Mouse (Mus musculus) midbrain, embryonic 15.5 days (tissue): ENCODE measurements around the gene Ptgis. TPM values are rescaled to one million over a fixed set of nuclear protein-coding genes. Genes with fewer than 3 reads are reported as not detected.

Experiments
- ATAC-seq: fragments of 200-750 bp; cut with Nextera tagmentation; replicated peaks from 2 replicates; pipeline ENCODE4 v1.8.0; 2017; ENCODE audit warnings: moderate TSS enrichment
- H3K27ac ChIP-seq: fragments of 300-500 bp; sonication (generic); 2 replicates; pipeline ENCODE4 v1.5.1; 2015; ENCODE audit warnings: mild to moderate bottlenecking, inconsistent platforms
- H3K27me3 ChIP-seq: fragments of 300-500 bp; sonication (generic); replicated peaks from 2 replicates; pipeline ENCODE4 v1.6.1; 2015; ENCODE audit warnings: inconsistent platforms
- H3K36me3 ChIP-seq: fragments of 300-500 bp; sonication (generic); replicated peaks from 2 replicates; pipeline ENCODE4 v1.6.1; 2015; ENCODE audit warnings: inconsistent platforms
- H3K4me1 ChIP-seq: fragments of 300-500 bp; sonication (generic); 2 replicates; pipeline ENCODE4 v1.6.1; 2015; ENCODE audit warnings: inconsistent platforms
- H3K4me2 ChIP-seq: fragments of 300-500 bp; sonication (generic); 2 replicates; pipeline ENCODE4 v1.6.1; 2015; ENCODE audit warnings: inconsistent platforms, mild to moderate bottlenecking, moderate library complexity
- H3K4me3 ChIP-seq: fragments of 300-500 bp; sonication (generic); 2 replicates; pipeline ENCODE4 v1.5.1; 2015; ENCODE audit warnings: mild to moderate bottlenecking, inconsistent platforms
- H3K9ac ChIP-seq: fragments of 300-500 bp; sonication (generic); 2 replicates; pipeline ENCODE4 v1.6.1; 2015; ENCODE audit warnings: mild to moderate bottlenecking, inconsistent platforms
- H3K9me3 ChIP-seq: fragments of 300-500 bp; sonication (generic); 2 replicates; pipeline ENCODE4 v1.6.1; 2016; ENCODE audit warnings: inconsistent platforms
- WGBS: fragments of 180-500 bp; shearing (Covaris S2); methylation state at CpG from one replicate; pipeline ENCODE4 v1.1.7; 2015; ENCODE audit warnings: mixed read lengths; 5-methylcytosine and 5-hydroxymethylcytosine counted together
- polyA plus RNA-seq: library from polyadenylated mRNA; unstranded; fragments of >200 nt; fragmentation: Nextera tagmentation; extraction: Ambion mirVana; gene quantifications from 2 replicates; pipeline ENCODE4 v1.2.1, GENCODE M21; 2015

The Ptgis gene
- polyA plus RNA-seq, 1 experiment from 2014 or later: 4.3 TPM

- no peaks in the 10 kb centered on the region for H3K9me3 ChIP-seq
- ATAC-seq: no peak
- H3K9ac ChIP-seq: no peak overlapping the region
- no peak overlapping the region for H3K27ac ChIP-seq
- H3K4me2 ChIP-seq: no peak overlapping the region
- 57% methylated on average over 13 of the region's 13 CpGs for WGBS
- peaks cover 27% of the 10 kb centered on the region for H3K4me1 ChIP-seq
- H3K4me3 ChIP-seq: no peak overlapping the region
- no peaks in the 10 kb centered on the region for H3K36me3 ChIP-seq
- no peaks in the 10 kb centered on the region for H3K27me3 ChIP-seq
Measured at GRCm38 (mm10) chr2:167198660-167199427, 41.6 kb downstream of the Ptgis start.

DNA sequence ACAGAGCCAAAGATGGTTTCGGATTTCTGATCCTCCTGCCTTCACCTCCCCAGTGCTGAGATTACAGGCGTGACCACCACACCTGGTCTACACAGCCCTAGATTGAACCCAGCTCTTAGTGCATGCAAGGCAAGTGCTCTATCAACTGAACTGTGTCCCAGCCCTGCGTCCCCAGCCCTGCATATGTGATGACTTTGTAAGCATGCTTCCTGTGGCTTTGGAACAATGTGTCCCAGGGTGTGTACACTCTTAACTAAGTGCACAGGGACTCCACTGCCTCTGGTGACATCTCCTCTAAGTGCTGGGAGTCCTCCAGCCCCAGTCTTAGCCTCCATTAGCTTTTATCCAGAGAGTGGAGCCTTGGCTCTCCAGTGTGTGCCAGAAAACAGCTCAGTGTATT is 47.0 kb downstream of the Ptgis start:
- no peak for ATAC-seq

GRCm38 (mm10) chr2:167190076-167190399 is 50.4 kb downstream of the Ptgis start, which contains the start of gene Kcnb1:
Gene Kcnb1 (minus strand): TSS chr2:167190155.
- Histone ChIP-seq H3K9ac (peak within 1 kb of the TSS; percentile 63), H3K27ac (peak within 1 kb of the TSS; percentile 62; the same call in 1 of the 2 replicates), H3K27me3 (peaks cover 15% of the 10 kb centered on the region), H3K9me3 (no peaks in the 10 kb centered on the region), H3K4me1 (peaks cover 45% of the 10 kb centered on the region), H3K36me3 (no peaks in the 10 kb centered on the region), H3K4me3 (peak within 1 kb of the TSS; percentile 63), H3K4me2 (peak within 1 kb of the TSS; percentile 71)
- WGBS: under 1% methylated on average over 41 of the region's 41 CpGs
- peak; percentile 85 for ATAC-seq

More for the DNA sequence above, 47.0 kb downstream of the Ptgis start:
- peaks cover 12% of the 10 kb centered on the region for H3K27me3 ChIP-seq
- H3K27ac ChIP-seq: no peak overlapping the region
- whole genome bisulfite sequencing: 92% methylated on average over 3 of the region's 3 CpGs
- no peak overlapping the region for H3K4me3 ChIP-seq
- no peaks in the 10 kb centered on the region for H3K9me3 ChIP-seq
- peaks cover 23% of the 10 kb centered on the region for H3K4me1 ChIP-seq
- no peak overlapping the region for H3K4me2 ChIP-seq
- H3K36me3 ChIP-seq: no peaks in the 10 kb centered on the region
- H3K9ac ChIP-seq: no peak overlapping the region

GRCm38 (mm10) chr2:167189291-167190075 is 50.9 kb downstream of the Ptgis start:
- peak; percentile 50 for ATAC-seq
- Histone ChIP-seq H3K27ac (peak overlapping the region; percentile 62; the same call in 1 of the 2 replicates), H3K36me3 (0 out of 2 replicates have a peak, but pooled peaks cover 4% of the 10 kb centered on the region), H3K9me3 (no peaks in the 10 kb centered on the region), H3K9ac (peak overlapping the region; percentile 63), H3K27me3 (peaks cover 15% of the 10 kb centered on the region), H3K4me2 (peak overlapping the region; percentile 71), H3K4me1 (peaks cover 51% of the 10 kb centered on the region), H3K4me3 (peak overlapping the region; percentile 63)
- 1% methylated on average over 42 of the region's 91 CpGs for WGBS

- no peaks in the 10 kb centered on the region for H3K9me3 ChIP-seq
Measured at GRCm38 (mm10) chr2:167188315-167189207, 51.8 kb downstream of the Ptgis start.

GRCm38 (mm10) chr2:167187119-167187518 is 53.3 kb downstream of the Ptgis start:
- 76% methylated on average over 5 of the region's 5 CpGs for WGBS
- H3K36me3 ChIP-seq: 0 out of 2 replicates have a peak, but pooled peaks cover 5% of the 10 kb centered on the region
- peak overlapping the region; percentile 3; the same call in 1 of the 2 replicates for H3K4me2 ChIP-seq

More at GRCm38 (mm10) chr2:167188315-167189207, 51.8 kb downstream of the Ptgis start:
- peak; percentile 4; the same call in 1 of the 2 replicates for ATAC-seq
- Histone ChIP-seq H3K27ac (no peak overlapping the region), H3K9ac (peak overlapping the region; percentile 63; the same call in 1 of the 2 replicates), H3K4me2 (peak overlapping the region; percentile 71), H3K27me3 (peaks cover 15% of the 10 kb centered on the region), H3K36me3 (0 out of 2 replicates have a peak, but pooled peaks cover 5% of the 10 kb centered on the region), H3K4me3 (peak overlapping the region; percentile 63), H3K4me1 (peaks cover 55% of the 10 kb centered on the region)
- 19% methylated on average over 71 of the region's 83 CpGs for WGBS

GRCm38 (mm10) chr2:167186544-167186943 is 53.9 kb downstream of the Ptgis start:
- WGBS: 39% methylated on average over 10 of the region's 10 CpGs
- peak overlapping the region; percentile 7; the same call in 1 of the 2 replicates for H3K4me2 ChIP-seq

More at GRCm38 (mm10) chr2:167187119-167187518, 53.3 kb downstream of the Ptgis start:
- Histone ChIP-seq H3K27ac (no peak overlapping the region), H3K4me3 (no peak overlapping the region), H3K9ac (no peak overlapping the region), H3K4me1 (peaks cover 55% of the 10 kb centered on the region), H3K9me3 (no peaks in the 10 kb centered on the region), H3K27me3 (peaks cover 15% of the 10 kb centered on the region)
- no peak for ATAC-seq

GRCm38 (mm10) chr2:167186003-167186402 is 54.4 kb downstream of the Ptgis start:
- peaks cover 12% of the 10 kb centered on the region for H3K27me3 ChIP-seq
- no peak overlapping the region for H3K4me3 ChIP-seq
- H3K9ac ChIP-seq: no peak overlapping the region
- H3K4me2 ChIP-seq: 0 out of 2 replicates have a peak overlapping the region, but pooled peaks have one; percentile 7
- peaks cover 53% of the 10 kb centered on the region for H3K4me1 ChIP-seq
- no peak for ATAC-seq
- H3K27ac ChIP-seq: no peak overlapping the region
- WGBS: 60% methylated on average over 13 of the region's 13 CpGs
- 0 out of 2 replicates have a peak, but pooled peaks cover 5% of the 10 kb centered on the region for H3K36me3 ChIP-seq
- H3K9me3 ChIP-seq: no peaks in the 10 kb centered on the region

More at GRCm38 (mm10) chr2:167186544-167186943, 53.9 kb downstream of the Ptgis start:
- H3K4me1 ChIP-seq: peaks cover 55% of the 10 kb centered on the region
- no peak for ATAC-seq
- no peaks in the 10 kb centered on the region for H3K9me3 ChIP-seq
- no peak overlapping the region for H3K4me3 ChIP-seq
- H3K9ac ChIP-seq: no peak overlapping the region
- 0 out of 2 replicates have a peak, but pooled peaks cover 5% of the 10 kb centered on the region for H3K36me3 ChIP-seq
- peaks cover 15% of the 10 kb centered on the region for H3K27me3 ChIP-seq
- H3K27ac ChIP-seq: no peak overlapping the region

GRCm38 (mm10) chr2:167185432-167185831 is 55.0 kb downstream of the Ptgis start:
- H3K9ac ChIP-seq: no peak overlapping the region
- H3K4me1 ChIP-seq: peaks cover 47% of the 10 kb centered on the region
- 90% methylated on average over 2 of the region's 2 CpGs for WGBS
- 0 out of 2 replicates have a peak, but pooled peaks cover 5% of the 10 kb centered on the region for H3K36me3 ChIP-seq
- ATAC-seq: no peak
- no peak overlapping the region for H3K4me3 ChIP-seq
- no peaks in the 10 kb centered on the region for H3K9me3 ChIP-seq
- no peak overlapping the region for H3K27ac ChIP-seq
- H3K4me2 ChIP-seq: no peak overlapping the region
- H3K27me3 ChIP-seq: peaks cover 11% of the 10 kb centered on the region

DNA sequence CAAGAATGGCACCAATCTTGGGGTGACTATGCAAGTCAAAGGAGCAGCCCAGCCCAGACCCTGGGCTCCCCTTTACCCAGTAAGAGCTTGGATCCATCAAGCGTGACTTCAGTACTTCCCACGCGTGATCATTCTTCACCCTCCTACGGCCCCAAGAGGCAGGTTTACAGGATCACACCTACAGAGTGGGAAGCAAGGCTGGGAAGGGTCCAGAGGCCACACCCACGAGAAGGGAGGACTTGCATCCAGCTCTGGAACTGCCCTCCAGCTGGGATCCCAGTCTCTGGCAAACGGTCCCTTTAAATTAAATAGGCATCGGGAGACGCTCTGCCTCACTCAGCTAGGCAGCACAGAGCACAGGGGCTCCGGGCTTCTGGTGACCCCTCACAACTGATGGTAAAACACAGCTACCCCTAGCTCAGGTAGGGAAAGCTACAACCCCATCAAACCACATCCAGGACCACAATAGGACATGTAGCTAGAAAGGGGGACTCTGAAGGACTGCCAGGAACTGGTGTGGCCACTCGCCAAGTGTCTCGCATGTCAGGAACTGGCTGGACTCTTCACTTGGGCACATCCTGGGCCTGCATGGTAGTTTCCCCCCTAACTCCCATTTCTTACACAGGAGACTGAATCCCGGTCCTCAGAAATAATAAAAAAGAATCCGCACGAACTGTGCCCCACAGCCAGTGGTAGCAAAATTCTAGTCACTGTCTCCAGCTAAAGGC is 58.6 kb downstream of the Ptgis start:
- Histone ChIP-seq H3K4me1 (peaks cover 22% of the 10 kb centered on the region), H3K27me3 (no peaks in the 10 kb centered on the region), H3K4me2 (no peak overlapping the region), H3K9ac (no peak overlapping the region), H3K36me3 (0 out of 2 replicates have a peak, but pooled peaks cover 5% of the 10 kb centered on the region), H3K4me3 (no peak overlapping the region), H3K27ac (no peak overlapping the region), H3K9me3 (no peaks in the 10 kb centered on the region)
- ATAC-seq: no peak
- WGBS: 86% methylated on average over 14 of the region's 14 CpGs

DNA sequence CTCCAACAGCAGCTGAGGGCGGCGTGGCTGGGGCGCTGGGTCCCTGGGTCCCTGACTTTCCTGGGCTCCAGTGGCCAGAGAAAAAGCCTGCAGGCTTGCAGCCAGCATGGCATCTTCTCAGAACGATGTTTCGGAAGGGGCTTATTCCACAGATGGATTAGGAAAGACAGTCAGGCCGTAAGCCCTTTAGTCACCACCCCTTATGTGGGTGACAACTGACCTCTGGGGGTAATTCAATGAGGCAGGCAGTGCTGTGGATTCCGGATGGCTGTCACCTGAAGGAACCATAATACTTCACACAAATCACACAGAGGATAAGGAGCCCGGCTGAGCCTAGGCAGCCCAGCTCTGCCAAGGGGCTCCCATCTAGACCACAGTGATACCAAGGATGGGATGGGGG is 59.3 kb downstream of the Ptgis start:
- H3K4me3 ChIP-seq: no peak overlapping the region
- H3K36me3 ChIP-seq: 0 out of 2 replicates have a peak, but pooled peaks cover 5% of the 10 kb centered on the region
- H3K9ac ChIP-seq: no peak overlapping the region
- H3K27me3 ChIP-seq: no peaks in the 10 kb centered on the region
- no peak for ATAC-seq
- H3K4me1 ChIP-seq: peaks cover 15% of the 10 kb centered on the region
- H3K9me3 ChIP-seq: no peaks in the 10 kb centered on the region
- H3K27ac ChIP-seq: no peak overlapping the region
- H3K4me2 ChIP-seq: no peak overlapping the region
- 75% methylated on average over 8 of the region's 8 CpGs for WGBS
